Mouse (Mus musculus): Measurements from ENCODE around the gene Ikbip. TPM values are rescaled to one million over a fixed set of nuclear protein-coding genes. Genes with fewer than 3 reads are reported as not detected.
A peak's percentile ranks its signal among the peaks of the same experiment; 100 is the strongest.

The Ikbip gene
- 17.6 and 17.7 TPM in 2 replicates for polyA plus RNA-seq (2015; fragmentation: Nextera tagmentation; extraction: Ambion mirVana)

- Histone ChIP-seq H3K9me3 (no peaks in the 10 kb centered on the region), H3K36me3 (replicated peaks) (0 out of 2 replicates have a peak, but pooled peaks cover under 1% of the 10 kb centered on the region), H3K4me3 (peak within 1 kb of the TSS; percentile 97), H3K27me3 (replicated peaks) (no peaks in the 10 kb centered on the region), H3K4me2 (peak within 1 kb of the TSS; percentile 77), H3K4me1 (peaks cover 16% of the 10 kb centered on the region), H3K27ac (peak within 1 kb of the TSS; percentile 91), H3K9ac (peak within 1 kb of the TSS; percentile 92)
- peak; percentile 96 for ATAC-seq (replicated peaks)
- WGBS, result under 1% methylated on average over 87 of the region's 87 CpGs
These were observed at the start of gene Ikbip, which contains the start of gene Apaf1 for GRCm38 (mm10) chr10:91082550-91083392. Gene Ikbip, plus strand, starts transcription at chr10:91082940. Gene Apaf1, minus strand, starts transcription at chr10:91082770.

DNA sequence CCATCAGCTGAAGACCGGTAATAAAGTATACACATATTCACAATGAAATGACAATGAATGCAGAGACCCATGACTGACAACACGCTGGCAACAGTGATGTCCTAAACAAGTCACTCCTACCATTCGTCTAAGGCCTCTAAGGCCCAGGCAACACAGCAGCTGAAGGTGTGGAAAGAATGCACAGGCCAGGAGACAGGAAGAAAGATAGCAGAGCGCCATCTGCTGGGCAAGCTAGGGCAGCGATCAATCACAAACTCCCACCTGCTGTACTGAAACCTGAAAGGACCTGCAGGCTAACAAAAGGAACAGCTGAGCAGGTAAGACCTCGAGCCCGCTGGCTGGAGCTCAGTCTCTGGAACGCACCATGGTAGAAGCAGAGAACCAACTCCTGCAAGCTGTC lies 48.8 kb upstream of the Ikbip start:
- H3K27ac ChIP-seq, result no peak overlapping the region
- no peaks in the 10 kb centered on the region for H3K27me3 ChIP-seq (replicated peaks)
- no peak overlapping the region for H3K4me3 ChIP-seq
- no peak overlapping the region for H3K4me2 ChIP-seq
- 20% methylated on average over 8 of the region's 8 CpGs for WGBS
- no peaks in the 10 kb centered on the region for H3K4me1 ChIP-seq
- H3K9ac ChIP-seq, result no peak overlapping the region
- no peaks in the 10 kb centered on the region for H3K9me3 ChIP-seq
- peak; percentile 74 for ATAC-seq (replicated peaks)
- H3K36me3 ChIP-seq (replicated peaks), result peaks cover 3% of the 10 kb centered on the region; the same call in 1 of the 2 replicates

- no peak overlapping the region for H3K4me3 ChIP-seq
- no peak overlapping the region for H3K9ac ChIP-seq
- H3K9me3 ChIP-seq, result no peaks in the 10 kb centered on the region
- H3K4me1 ChIP-seq, result no peaks in the 10 kb centered on the region
- no peak overlapping the region for H3K27ac ChIP-seq
- 89% methylated on average over 4 of the region's 4 CpGs for WGBS
- no peaks in the 10 kb centered on the region for H3K27me3 ChIP-seq (replicated peaks)
- H3K4me2 ChIP-seq, result no peak overlapping the region
- ATAC-seq (replicated peaks), result no peak
- peaks cover 17% of the 10 kb centered on the region for H3K36me3 ChIP-seq (replicated peaks)
These were observed 33.0 kb upstream of the Ikbip start for GRCm38 (mm10) chr10:91049696-91050095.

- no peaks in the 10 kb centered on the region for H3K27me3 ChIP-seq (replicated peaks)
- WGBS, result 91% methylated on average over 3 of the region's 3 CpGs
- H3K27ac ChIP-seq, result no peak overlapping the region
- H3K4me1 ChIP-seq, result no peaks in the 10 kb centered on the region
- H3K9me3 ChIP-seq, result no peaks in the 10 kb centered on the region
- no peak overlapping the region for H3K4me3 ChIP-seq
- peaks cover 17% of the 10 kb centered on the region for H3K36me3 ChIP-seq (replicated peaks)
- no peak overlapping the region for H3K9ac ChIP-seq
- H3K4me2 ChIP-seq, result no peak overlapping the region
- no peak for ATAC-seq (replicated peaks)
These were observed 31.6 kb upstream of the Ikbip start for GRCm38 (mm10) chr10:91051156-91051555.

DNA sequence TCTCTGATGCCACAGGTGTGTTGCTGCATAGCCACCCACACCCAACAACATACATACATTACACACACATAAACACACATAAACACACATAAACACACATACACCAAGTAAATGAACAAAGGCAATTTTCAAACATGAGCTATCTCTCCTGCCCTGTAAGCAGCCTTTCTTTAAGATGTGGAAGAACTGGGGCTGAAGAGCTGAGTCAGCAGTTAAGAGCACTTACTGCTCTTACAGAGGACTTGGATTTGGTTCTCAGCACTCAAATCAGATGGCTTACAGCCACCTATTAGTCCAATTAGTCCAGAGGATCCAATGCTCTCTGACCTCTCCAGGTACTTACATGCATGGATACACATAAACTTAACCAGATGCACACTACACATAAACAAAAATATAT lies 30.0 kb upstream of the Ikbip start:
- Histone ChIP-seq H3K27ac (no peak overlapping the region), H3K27me3 (replicated peaks) (no peaks in the 10 kb centered on the region), H3K36me3 (replicated peaks) (peaks cover 12% of the 10 kb centered on the region), H3K9ac (no peak overlapping the region), H3K9me3 (no peaks in the 10 kb centered on the region), H3K4me3 (no peak overlapping the region), H3K4me2 (no peak overlapping the region), H3K4me1 (no peaks in the 10 kb centered on the region)
- no peak for ATAC-seq (replicated peaks)

GRCm38 (mm10) chr10:91060742-91061141 lies 22.0 kb upstream of the Ikbip start:
- H3K27ac ChIP-seq, result no peak overlapping the region
- no peaks in the 10 kb centered on the region for H3K4me1 ChIP-seq
- H3K4me3 ChIP-seq, result no peak overlapping the region
- H3K9ac ChIP-seq, result no peak overlapping the region
- 0 out of 2 replicates have a peak, but pooled peaks have one; percentile 14 for ATAC-seq (replicated peaks)
- H3K36me3 ChIP-seq (replicated peaks), result peaks cover 12% of the 10 kb centered on the region; the same call in 1 of the 2 replicates
- 30% methylated on average over 5 of the region's 5 CpGs for WGBS
- H3K27me3 ChIP-seq (replicated peaks), result no peaks in the 10 kb centered on the region
- no peak overlapping the region for H3K4me2 ChIP-seq
- no peaks in the 10 kb centered on the region for H3K9me3 ChIP-seq

- no peak overlapping the region for H3K9ac ChIP-seq
- H3K4me3 ChIP-seq, result no peak overlapping the region
- 90% methylated on average over 6 of the region's 6 CpGs for WGBS
- no peak for ATAC-seq (replicated peaks)
- peaks cover 18% of the 10 kb centered on the region for H3K36me3 ChIP-seq (replicated peaks)
- H3K4me1 ChIP-seq, result no peaks in the 10 kb centered on the region
- H3K27me3 ChIP-seq (replicated peaks), result no peaks in the 10 kb centered on the region
- no peak overlapping the region for H3K4me2 ChIP-seq
- no peak overlapping the region for H3K27ac ChIP-seq
- no peaks in the 10 kb centered on the region for H3K9me3 ChIP-seq
These were observed 20.4 kb upstream of the Ikbip start for GRCm38 (mm10) chr10:91062355-91062754.

GRCm38 (mm10) chr10:91071768-91072167 lies 11.0 kb upstream of the Ikbip start:
- H3K9ac ChIP-seq, result no peak overlapping the region
- H3K4me2 ChIP-seq, result no peak overlapping the region
- 32% methylated on average over 1 of the region's 1 CpGs for WGBS

DNA sequence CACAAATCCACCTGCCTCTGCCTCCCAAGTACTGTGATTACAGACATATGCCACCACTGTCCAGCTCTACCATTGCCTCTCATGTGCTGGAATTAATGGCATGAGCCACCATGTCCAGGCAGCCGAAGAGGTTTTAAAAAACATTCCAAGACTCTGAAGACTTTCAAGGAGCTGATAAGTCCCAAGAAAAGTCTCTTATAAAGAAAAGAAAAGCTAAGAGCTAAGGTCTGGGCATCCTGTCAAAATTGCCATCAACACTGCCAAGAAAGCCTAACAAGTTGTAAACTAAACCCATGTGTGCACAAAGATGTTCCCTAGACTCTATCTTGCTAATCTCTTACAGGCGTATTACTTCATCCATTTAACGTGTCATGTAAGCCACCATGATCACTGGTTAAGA lies 9.4 kb upstream of the Ikbip start:
- Histone ChIP-seq H3K36me3 (replicated peaks) (peaks cover 20% of the 10 kb centered on the region), H3K27ac (no peak overlapping the region), H3K4me1 (no peaks in the 10 kb centered on the region), H3K4me3 (no peak overlapping the region), H3K27me3 (replicated peaks) (no peaks in the 10 kb centered on the region), H3K9ac (no peak overlapping the region), H3K9me3 (no peaks in the 10 kb centered on the region), H3K4me2 (no peak overlapping the region)
- ATAC-seq (replicated peaks), result no peak
- 86% methylated on average over 3 of the region's 3 CpGs for WGBS

More at GRCm38 (mm10) chr10:91071768-91072167, 11.0 kb upstream of the Ikbip start:
- no peak overlapping the region for H3K27ac ChIP-seq
- no peak for ATAC-seq (replicated peaks)
- H3K36me3 ChIP-seq (replicated peaks), result peaks cover 9% of the 10 kb centered on the region
- no peak overlapping the region for H3K4me3 ChIP-seq
- no peaks in the 10 kb centered on the region for H3K4me1 ChIP-seq
- no peaks in the 10 kb centered on the region for H3K9me3 ChIP-seq
- H3K27me3 ChIP-seq (replicated peaks), result no peaks in the 10 kb centered on the region

DNA sequence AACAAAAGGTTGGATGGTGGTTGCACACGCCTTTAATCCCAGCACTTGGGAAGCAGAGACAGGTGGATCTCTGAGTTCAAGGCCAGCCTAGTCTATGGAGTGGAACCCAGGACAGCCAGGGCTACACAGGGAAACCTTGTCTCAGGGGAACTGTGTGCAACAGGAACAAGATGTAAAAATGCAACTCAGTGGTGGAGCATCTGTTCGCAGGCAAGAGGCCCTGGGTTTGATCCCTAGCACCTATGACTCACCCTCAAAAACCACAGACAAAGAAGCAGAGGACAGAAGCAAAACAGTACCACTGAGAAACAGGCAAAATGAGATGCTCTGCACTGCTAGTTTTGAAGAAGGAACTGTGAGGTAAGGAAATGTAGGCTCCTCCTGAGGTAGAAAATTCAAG lies 6.1 kb upstream of the Ikbip start:
- ATAC-seq (replicated peaks), result no peak
- Histone ChIP-seq H3K27ac (no peak overlapping the region), H3K4me3 (no peak overlapping the region), H3K9me3 (no peaks in the 10 kb centered on the region), H3K4me1 (peaks cover 10% of the 10 kb centered on the region), H3K36me3 (replicated peaks) (peaks cover 15% of the 10 kb centered on the region), H3K4me2 (no peak overlapping the region), H3K9ac (no peak overlapping the region), H3K27me3 (replicated peaks) (no peaks in the 10 kb centered on the region)
- 91% methylated on average over 2 of the region's 2 CpGs for WGBS

- H3K9me3 ChIP-seq, result no peaks in the 10 kb centered on the region
- no peak for ATAC-seq (replicated peaks)
- H3K9ac ChIP-seq, result no peak overlapping the region
- H3K27me3 ChIP-seq (replicated peaks), result no peaks in the 10 kb centered on the region
- WGBS, result 95% methylated on average over 5 of the region's 5 CpGs
- H3K27ac ChIP-seq, result no peak overlapping the region
- H3K4me3 ChIP-seq, result no peak overlapping the region
- 0 out of 2 replicates have a peak overlapping the region, but pooled peaks have one; percentile 15 for H3K4me2 ChIP-seq
- H3K36me3 ChIP-seq (replicated peaks), result peaks cover 15% of the 10 kb centered on the region
- peaks cover 16% of the 10 kb centered on the region for H3K4me1 ChIP-seq
These were observed 2.2 kb upstream of the Ikbip start for GRCm38 (mm10) chr10:91080540-91080939.

GRCm38 (mm10) chr10:91081959-91082507 lies 707 bp upstream of the Ikbip start:
- H3K4me1 ChIP-seq, result peaks cover 16% of the 10 kb centered on the region
- peak; percentile 58 for ATAC-seq (replicated peaks)
- peaks cover 8% of the 10 kb centered on the region; the same call in 1 of the 2 replicates for H3K36me3 ChIP-seq (replicated peaks)
- no peaks in the 10 kb centered on the region for H3K27me3 ChIP-seq (replicated peaks)
- peak overlapping the region; percentile 91 for H3K27ac ChIP-seq
- H3K9me3 ChIP-seq, result no peaks in the 10 kb centered on the region
- under 1% methylated on average over 27 of the region's 27 CpGs for WGBS
- H3K4me3 ChIP-seq, result peak overlapping the region; percentile 97
- peak overlapping the region; percentile 77 for H3K4me2 ChIP-seq
- peak overlapping the region; percentile 92 for H3K9ac ChIP-seq

All from midbrain, embryonic 15.5 days (tissue).